Mouse (Mus musculus) megakaryocyte, embryonic 14.5 days (primary cell): Measurements from ENCODE around the gene Slc35f6. TPM values are rescaled to one million over a fixed set of nuclear protein-coding genes. Genes with fewer than 3 reads are reported as not detected.

Experiments used
- H3K27me3 ChIP-seq: replicated peaks from 2 replicates; pipeline ENCODE3; 2012; ENCODE audit warnings: inconsistent platforms
- H3K36me3 ChIP-seq: replicated peaks from 2 replicates; pipeline ENCODE3; 2012; ENCODE audit warnings: low read length, inconsistent platforms, mixed read lengths
- H3K4me1 ChIP-seq: 2 replicates; pipeline ENCODE4 v1.6.1; 2012; ENCODE audit warnings: inconsistent platforms
- H3K4me3 ChIP-seq: replicated peaks from 2 replicates; pipeline ENCODE3; 2012; ENCODE audit warnings: moderate library complexity, mild to moderate bottlenecking, inconsistent platforms
- H3K9me3 ChIP-seq: 2 replicates; pipeline ENCODE4 v1.6.1; 2012; ENCODE audit warnings: inconsistent platforms
- FLI1 ChIP-seq: IDR thresholded peaks from 2 replicates; pipeline ENCODE4 v1.6.1; 2012; ENCODE audit warnings: low read length, inconsistent platforms, mixed read lengths
- GATA1 ChIP-seq: IDR thresholded peaks from 3 replicates; pipeline ENCODE4 v1.6.1; 2012; ENCODE audit warnings: mixed read lengths, low read length, inconsistent platforms, borderline replicate concordance
- polyA plus RNA-seq: library from polyadenylated mRNA; stranded (reverse); fragments of >175 nt; gene quantifications from 2 replicates; pipeline ENCODE4 v1.2.3, GENCODE M21; 2012; ENCODE audit warnings: low replicate concordance; ENCODE audit not compliant: insufficient read depth

Slc35f6 gene
- polyA plus RNA-seq, result 11.7 and 13.4 TPM in 2 replicates

GRCm38 (mm10) chr5:30647815-30648560, at the start of gene Slc35f6:
Gene Slc35f6, plus strand, starts transcription at chr5:30647933.
- H3K4me3 ChIP-seq, result peak within 1 kb of the TSS; percentile 98
- H3K36me3 ChIP-seq, result peaks cover 19% of the 10 kb centered on the region
- H3K4me1 ChIP-seq, result peaks cover 66% of the 10 kb centered on the region
- H3K9me3 ChIP-seq, result no peaks in the 10 kb centered on the region
- no peak for TF ChIP-seq FLI1
- no peak for TF ChIP-seq GATA1
- peaks cover 13% of the 10 kb centered on the region for H3K27me3 ChIP-seq

- H3K9me3 ChIP-seq, result no peaks in the 10 kb centered on the region
- H3K4me1 ChIP-seq, result no peaks in the 10 kb centered on the region
- no peak overlapping the region for H3K4me3 ChIP-seq
- H3K36me3 ChIP-seq, result no peaks in the 10 kb centered on the region
- TF ChIP-seq FLI1 (no peak), GATA1 (no peak)
- H3K27me3 ChIP-seq, result peaks cover 81% of the 10 kb centered on the region
Measured at GRCm38 (mm10) chr5:30601397-30601796, 46.3 kb upstream of the Slc35f6 start.

- no peaks in the 10 kb centered on the region for H3K9me3 ChIP-seq
- H3K27me3 ChIP-seq, result peaks cover 81% of the 10 kb centered on the region
- H3K36me3 ChIP-seq, result no peaks in the 10 kb centered on the region
- H3K4me3 ChIP-seq, result no peak overlapping the region
- TF ChIP-seq GATA1 (no peak), FLI1 (no peak)
- H3K4me1 ChIP-seq, result no peaks in the 10 kb centered on the region
Measured at GRCm38 (mm10) chr5:30603255-30603654, 44.5 kb upstream of the Slc35f6 start.

GRCm38 (mm10) chr5:30603926-30604325, 43.8 kb upstream of the Slc35f6 start:
- H3K4me1 ChIP-seq, result no peaks in the 10 kb centered on the region
- no peak for TF ChIP-seq FLI1
- H3K36me3 ChIP-seq, result no peaks in the 10 kb centered on the region
- H3K27me3 ChIP-seq, result peaks cover 83% of the 10 kb centered on the region
- H3K4me3 ChIP-seq, result no peak overlapping the region
- no peaks in the 10 kb centered on the region for H3K9me3 ChIP-seq

- no peaks in the 10 kb centered on the region for H3K4me1 ChIP-seq
- no peaks in the 10 kb centered on the region for H3K9me3 ChIP-seq
- H3K36me3 ChIP-seq, result no peaks in the 10 kb centered on the region
- TF ChIP-seq GATA1, result no peak
- TF ChIP-seq FLI1, result no peak
- H3K4me3 ChIP-seq, result no peak overlapping the region
- peaks cover 85% of the 10 kb centered on the region for H3K27me3 ChIP-seq
Measured at GRCm38 (mm10) chr5:30604769-30605188, 43.0 kb upstream of the Slc35f6 start.

GRCm38 (mm10) chr5:30605649-30606048, 42.1 kb upstream of the Slc35f6 start:
- H3K4me3 ChIP-seq, result no peak overlapping the region
- H3K9me3 ChIP-seq, result no peaks in the 10 kb centered on the region
- TF ChIP-seq FLI1 (no peak), GATA1 (no peak)
- H3K36me3 ChIP-seq, result no peaks in the 10 kb centered on the region
- H3K4me1 ChIP-seq, result no peaks in the 10 kb centered on the region
- H3K27me3 ChIP-seq, result peaks cover 85% of the 10 kb centered on the region

GRCm38 (mm10) chr5:30606424-30607073, 41.2 kb upstream of the Slc35f6 start:
- H3K9me3 ChIP-seq, result no peaks in the 10 kb centered on the region
- H3K27me3 ChIP-seq, result peaks cover 83% of the 10 kb centered on the region
- H3K4me3 ChIP-seq, result peak overlapping the region; percentile 16
- TF ChIP-seq GATA1 (no peak), FLI1 (no peak)
- no peaks in the 10 kb centered on the region for H3K36me3 ChIP-seq
- H3K4me1 ChIP-seq, result no peaks in the 10 kb centered on the region

- H3K4me3 ChIP-seq, result no peak overlapping the region
- no peaks in the 10 kb centered on the region for H3K9me3 ChIP-seq
- no peaks in the 10 kb centered on the region for H3K36me3 ChIP-seq
- peaks cover 65% of the 10 kb centered on the region for H3K27me3 ChIP-seq
- no peaks in the 10 kb centered on the region for H3K4me1 ChIP-seq
- no peak for TF ChIP-seq GATA1
- no peak for TF ChIP-seq FLI1
Measured at GRCm38 (mm10) chr5:30609094-30609493, 38.6 kb upstream of the Slc35f6 start.

- Histone ChIP-seq H3K4me1 (no peaks in the 10 kb centered on the region), H3K36me3 (no peaks in the 10 kb centered on the region), H3K27me3 (peaks cover 68% of the 10 kb centered on the region), H3K4me3 (no peak overlapping the region), H3K9me3 (no peaks in the 10 kb centered on the region)
- TF ChIP-seq FLI1 (no peak), GATA1 (no peak)
Measured at GRCm38 (mm10) chr5:30609918-30610645, 37.7 kb upstream of the Slc35f6 start.

- no peak for TF ChIP-seq GATA1
- no peak for TF ChIP-seq FLI1
- H3K9me3 ChIP-seq, result no peaks in the 10 kb centered on the region
- H3K4me1 ChIP-seq, result no peaks in the 10 kb centered on the region
- no peak overlapping the region for H3K4me3 ChIP-seq
- H3K36me3 ChIP-seq, result no peaks in the 10 kb centered on the region
- H3K27me3 ChIP-seq, result peaks cover 68% of the 10 kb centered on the region
Measured at GRCm38 (mm10) chr5:30611091-30611490, 36.6 kb upstream of the Slc35f6 start.
